Mouse (Mus musculus): ENCODE results near the gene Vmn2r62.
"Not testable (repeated sequence)": the region's sequence is repeated elsewhere in the genome, so short reads cannot be mapped to it uniquely, and the experiment has no call there.

Vmn2r62 gene

GRCm38 (mm10) chr7:42793425-42793824, at the start of gene Vmn2r62:
Gene Vmn2r62 (minus strand): TSS chr7:42793525.
- TF ChIP-seq GATA4 (IDR thresholded peaks at IDR 0.05; ENCODE audit: insufficient replicate concordance, low read length) = not testable (repeated sequence)

- no peak for TF ChIP-seq GATA4 (IDR thresholded peaks at IDR 0.05; ENCODE audit: insufficient replicate concordance, low read length)
These were observed 38.9 kb upstream of the Vmn2r62 start for GRCm38 (mm10) chr7:42832221-42832620.

- no peak for TF ChIP-seq GATA4 (IDR thresholded peaks at IDR 0.05; ENCODE audit: insufficient replicate concordance, low read length)
These were observed 43.5 kb downstream of the Vmn2r62 start for GRCm38 (mm10) chr7:42749836-42750235.

DNA sequence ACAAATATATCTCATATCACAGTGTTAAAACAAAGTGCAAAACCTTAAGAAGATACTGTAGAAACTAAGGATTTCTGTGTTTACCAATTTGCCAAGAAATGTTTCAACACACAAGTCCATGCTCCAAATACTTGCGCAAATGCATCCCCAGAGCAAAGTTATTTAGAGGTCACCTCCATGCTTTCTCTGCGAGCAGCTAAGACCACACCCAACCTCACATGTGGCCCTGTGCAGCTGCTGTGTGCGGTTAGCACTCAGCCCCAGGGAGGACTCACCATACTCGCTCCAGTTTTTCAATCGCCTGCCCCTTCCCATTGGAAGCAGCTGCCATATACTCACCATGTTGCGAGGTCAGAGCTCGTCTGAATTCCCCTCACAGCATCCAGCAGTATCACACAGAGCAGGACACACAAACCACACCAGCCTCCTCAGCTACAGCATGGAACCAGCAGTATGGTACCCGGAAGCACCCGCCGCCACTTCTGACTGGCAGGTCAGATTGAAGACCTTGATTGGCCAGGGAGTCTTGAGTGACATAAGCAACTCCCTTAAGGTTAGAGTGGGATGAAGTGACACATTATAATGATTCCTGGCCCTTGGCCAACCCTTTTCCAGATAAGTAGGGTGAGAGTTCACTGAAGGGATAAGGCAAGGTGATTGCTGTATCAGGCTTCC, 54.7 kb downstream of the Vmn2r62 start:
- no peak for TF ChIP-seq GATA4 (IDR thresholded peaks at IDR 0.05; ENCODE audit: insufficient replicate concordance, low read length)

DNA sequence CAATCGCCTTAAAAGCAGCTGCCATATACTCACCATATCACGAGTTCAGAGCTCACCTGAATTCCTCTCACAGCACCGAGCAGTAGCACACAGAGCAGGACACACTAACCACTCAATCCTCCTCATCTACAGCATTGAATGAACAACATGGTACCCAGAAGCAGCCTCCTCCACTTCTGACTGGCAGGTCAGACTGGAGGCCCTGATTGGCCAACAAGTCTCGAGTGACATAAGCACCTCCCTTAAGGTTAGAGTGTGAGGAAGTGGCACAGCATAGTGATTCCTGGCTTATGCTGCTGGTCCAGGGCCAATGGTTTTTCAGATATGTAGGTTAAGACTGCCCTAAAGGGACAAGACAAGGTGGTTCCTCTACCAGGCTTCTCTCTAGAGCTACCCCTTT, 66.4 kb downstream of the Vmn2r62 start, which contains the start of gene Gm17067:
TSS of gene Gm17067 (minus strand) at position 101 of the 400 bp plus-strand sequence.
- TF ChIP-seq GATA4 (IDR thresholded peaks at IDR 0.05; ENCODE audit: insufficient replicate concordance, low read length) = not testable (repeated sequence)

Measured in liver, adult (tissue).